Mouse (Mus musculus) right cerebral cortex, postnatal 14 days (tissue): ENCODE data around the gene Clec11a.

Experiments
- DNase-seq: peaks from one replicate; pipeline ENCODE4 v3.0.0; 2022

Gene Clec11a

DNA sequence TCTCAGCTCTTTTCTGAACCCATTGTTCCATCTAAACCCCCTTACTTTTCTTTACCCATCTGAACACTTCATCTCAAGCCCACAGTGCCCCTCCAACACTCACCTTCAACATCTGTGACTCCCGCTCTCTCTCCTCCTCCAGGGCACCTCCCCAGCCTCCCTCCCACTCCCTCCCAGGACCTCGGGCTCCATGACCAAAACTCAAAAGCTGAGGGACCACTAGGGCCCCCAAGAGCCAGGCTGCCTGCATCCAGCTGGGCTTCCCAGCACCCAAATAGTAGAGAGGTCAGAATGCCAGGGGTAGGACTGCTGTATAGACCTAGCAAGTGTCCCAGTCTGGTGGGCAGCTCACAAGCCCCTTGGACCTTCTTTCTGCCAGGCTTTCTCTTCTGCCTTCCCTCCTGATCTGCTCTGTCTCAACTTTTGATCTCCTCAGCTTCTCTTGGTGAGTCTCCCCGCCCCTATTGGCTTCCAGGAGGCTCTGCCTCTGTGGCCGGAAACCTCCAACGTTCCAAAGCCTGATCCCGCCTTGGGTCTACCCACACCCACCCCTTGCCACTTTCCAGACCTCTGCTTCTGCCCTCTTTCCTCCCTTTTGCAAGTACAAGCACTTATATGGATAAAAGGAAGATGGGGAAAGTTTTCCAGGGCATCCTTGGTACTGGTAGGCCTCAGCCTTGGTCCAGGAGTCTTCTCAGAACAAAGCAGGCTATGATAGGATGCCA is at the start of gene Clec11a:
Clec11a (minus strand) TSS at position 387 of the 725 bp plus-strand sequence.
- no peak for DNase-seq

DNA sequence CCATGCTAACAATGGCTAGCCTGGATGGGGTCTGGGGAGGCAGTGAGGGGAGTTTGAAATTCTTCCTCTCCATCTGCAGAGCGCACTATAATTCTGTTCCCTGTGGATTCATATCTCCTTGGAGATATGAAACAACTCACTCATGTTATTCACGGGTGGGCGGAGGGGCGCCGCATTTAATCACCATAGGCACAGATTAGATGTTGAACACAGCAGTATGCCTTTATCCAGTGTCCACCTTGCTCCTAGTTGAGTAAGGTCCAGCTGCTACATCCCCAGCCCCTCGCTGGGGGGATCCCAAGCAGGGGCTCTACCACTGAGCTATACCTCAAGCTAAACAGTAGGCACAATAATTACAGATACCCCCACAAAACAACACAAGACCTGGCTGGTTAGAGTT is 48.7 kb upstream of the Clec11a start:
- DNase-seq, result no peak

DNA sequence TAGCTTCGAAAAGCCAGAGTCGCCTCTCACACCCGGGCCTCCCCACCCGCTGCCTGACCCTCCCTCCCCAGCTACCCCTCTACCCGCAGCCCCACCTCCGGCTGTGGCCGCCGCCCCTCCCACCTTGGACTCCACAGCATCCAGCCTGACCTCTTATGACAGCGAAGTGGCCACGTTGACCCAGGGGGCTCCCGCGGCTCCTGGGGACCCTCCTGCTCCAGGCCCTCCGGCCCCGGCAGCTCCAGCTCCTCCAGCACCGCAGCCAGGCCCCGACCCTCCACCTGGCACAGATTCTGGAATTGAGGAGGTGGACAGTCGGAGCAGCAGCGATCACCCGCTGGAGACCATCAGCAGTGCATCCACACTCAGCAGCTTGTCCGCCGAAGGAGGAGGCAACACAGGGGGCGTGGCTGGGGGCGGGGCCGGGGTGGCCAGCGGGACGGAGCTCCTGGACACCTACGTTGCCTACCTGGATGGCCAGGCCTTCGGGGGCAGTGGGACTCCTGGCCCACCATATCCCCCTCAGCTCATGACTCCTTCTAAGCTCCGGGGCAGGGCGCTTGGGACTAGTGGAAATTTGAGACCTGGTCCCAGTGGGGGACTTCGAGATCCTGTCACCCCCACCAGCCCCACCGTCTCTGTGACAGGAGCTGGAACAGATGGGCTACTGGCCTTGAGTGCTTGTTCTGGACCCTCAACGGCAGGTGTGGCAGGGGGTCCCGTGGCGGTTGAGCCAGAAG is 47.1 kb upstream of the Clec11a start:
- DNase-seq, result no peak

- no peak for DNase-seq
These were observed 46.3 kb upstream of the Clec11a start for GRCm38 (mm10) chr7:44352750-44353600.

DNA sequence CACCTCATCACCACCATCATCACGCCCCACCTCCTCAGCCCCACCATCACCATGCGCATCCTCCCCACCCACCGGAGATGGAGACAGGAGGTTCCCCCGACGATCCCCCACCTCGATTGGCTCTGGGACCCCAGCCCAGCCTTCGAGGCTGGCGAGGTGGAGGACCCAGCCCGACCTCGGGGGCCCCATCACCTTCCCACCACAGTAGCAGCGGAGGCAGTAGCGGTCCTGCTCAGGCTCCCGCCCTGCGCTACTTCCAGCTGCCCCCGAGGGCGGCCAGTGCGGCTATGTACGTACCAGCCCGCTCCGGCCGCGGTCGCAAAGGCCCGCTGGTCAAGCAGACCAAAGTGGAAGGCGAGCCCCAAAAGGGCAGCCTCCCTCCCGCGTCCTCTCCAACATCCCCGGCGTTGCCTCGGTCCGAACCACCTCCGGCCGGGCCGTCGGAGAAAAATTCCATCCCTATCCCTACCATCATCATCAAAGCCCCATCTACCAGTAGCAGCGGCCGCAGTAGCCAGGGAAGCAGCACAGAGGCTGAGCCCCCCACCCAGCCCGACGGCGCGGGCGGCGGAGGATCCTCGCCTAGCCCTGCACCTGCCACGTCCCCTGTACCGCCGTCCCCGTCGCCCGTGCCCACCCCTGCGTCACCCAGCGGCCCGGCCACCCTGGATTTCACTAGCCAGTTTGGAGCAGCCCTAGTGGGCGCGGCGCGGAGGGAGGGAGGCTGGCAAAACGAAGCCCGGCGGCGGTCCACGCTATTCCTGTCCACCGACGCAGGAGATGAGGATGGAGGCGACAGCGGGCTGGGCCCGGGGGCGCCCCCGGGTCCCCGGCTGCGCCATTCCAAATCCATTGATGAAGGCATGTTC is 45.4 kb upstream of the Clec11a start:
- no peak for DNase-seq

- DNase-seq, result peak; percentile 77
These were observed 44.4 kb upstream of the Clec11a start for GRCm38 (mm10) chr7:44350957-44351711.

- no peak for DNase-seq
These were observed 42.3 kb upstream of the Clec11a start for GRCm38 (mm10) chr7:44349043-44349442.

DNA sequence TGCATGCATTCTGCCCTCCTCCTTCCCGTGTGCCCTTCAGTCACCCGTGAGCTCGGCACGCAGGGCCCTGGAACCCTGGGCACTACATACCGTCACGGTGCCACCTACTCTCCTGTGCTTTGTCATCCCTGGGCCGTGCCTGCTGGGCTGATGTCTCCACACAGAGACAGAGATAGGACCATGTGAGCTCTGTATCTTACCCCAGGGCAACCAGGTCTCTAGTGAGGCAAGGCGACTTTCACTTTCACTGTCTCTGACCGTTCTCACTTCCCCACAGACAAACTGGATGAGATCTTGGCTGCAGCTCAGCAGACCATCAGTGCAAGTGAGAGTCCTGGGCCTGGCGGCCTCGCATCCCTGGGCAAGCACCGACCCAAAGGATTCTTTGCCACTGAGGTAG is 37.9 kb upstream of the Clec11a start:
- no peak for DNase-seq

GRCm38 (mm10) chr7:44343459-44344015 is 36.8 kb upstream of the Clec11a start:
- DNase-seq, result no peak

GRCm38 (mm10) chr7:44341714-44342113 is 35.0 kb upstream of the Clec11a start:
- no peak for DNase-seq

GRCm38 (mm10) chr7:44341119-44341518 is 34.4 kb upstream of the Clec11a start:
- no peak for DNase-seq

- DNase-seq, result no peak
These were observed 33.5 kb upstream of the Clec11a start for GRCm38 (mm10) chr7:44340226-44340625.

DNA sequence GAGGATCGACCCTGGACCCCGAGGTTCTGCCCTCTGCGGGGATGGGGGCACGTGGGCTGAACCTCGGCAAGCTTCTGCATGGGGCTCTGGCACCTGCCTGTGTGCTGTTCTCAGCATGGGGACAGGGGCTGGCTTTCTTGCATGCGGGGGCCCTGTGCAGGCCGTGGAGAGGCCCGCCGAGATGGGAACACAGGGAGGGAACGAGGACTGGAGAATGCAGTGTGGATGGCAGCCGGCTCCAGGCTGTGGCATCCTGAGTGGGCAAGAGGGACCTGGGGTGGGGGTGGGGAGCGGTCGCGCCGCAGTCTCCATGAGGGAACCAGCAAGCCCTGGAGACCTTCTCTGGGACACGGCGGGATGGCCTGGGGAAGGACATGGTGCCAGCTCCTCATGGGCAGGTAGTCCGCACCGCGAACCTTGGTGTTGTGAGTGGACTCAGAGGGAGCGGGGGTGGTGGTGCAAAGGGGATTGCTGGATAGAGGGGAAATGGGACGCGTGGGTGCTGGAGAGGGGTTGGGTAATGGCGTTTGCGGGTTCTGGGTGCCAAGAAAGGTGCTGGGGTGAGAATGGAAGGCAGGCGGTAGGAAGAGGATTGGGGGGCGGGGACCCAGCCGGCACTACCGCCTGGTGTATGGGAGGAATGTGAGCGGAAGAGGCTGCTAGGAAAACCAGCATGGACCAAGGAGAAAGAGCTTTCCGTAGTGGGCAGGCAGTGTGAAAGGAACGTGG is 30.6 kb upstream of the Clec11a start:
- no peak for DNase-seq

DNA sequence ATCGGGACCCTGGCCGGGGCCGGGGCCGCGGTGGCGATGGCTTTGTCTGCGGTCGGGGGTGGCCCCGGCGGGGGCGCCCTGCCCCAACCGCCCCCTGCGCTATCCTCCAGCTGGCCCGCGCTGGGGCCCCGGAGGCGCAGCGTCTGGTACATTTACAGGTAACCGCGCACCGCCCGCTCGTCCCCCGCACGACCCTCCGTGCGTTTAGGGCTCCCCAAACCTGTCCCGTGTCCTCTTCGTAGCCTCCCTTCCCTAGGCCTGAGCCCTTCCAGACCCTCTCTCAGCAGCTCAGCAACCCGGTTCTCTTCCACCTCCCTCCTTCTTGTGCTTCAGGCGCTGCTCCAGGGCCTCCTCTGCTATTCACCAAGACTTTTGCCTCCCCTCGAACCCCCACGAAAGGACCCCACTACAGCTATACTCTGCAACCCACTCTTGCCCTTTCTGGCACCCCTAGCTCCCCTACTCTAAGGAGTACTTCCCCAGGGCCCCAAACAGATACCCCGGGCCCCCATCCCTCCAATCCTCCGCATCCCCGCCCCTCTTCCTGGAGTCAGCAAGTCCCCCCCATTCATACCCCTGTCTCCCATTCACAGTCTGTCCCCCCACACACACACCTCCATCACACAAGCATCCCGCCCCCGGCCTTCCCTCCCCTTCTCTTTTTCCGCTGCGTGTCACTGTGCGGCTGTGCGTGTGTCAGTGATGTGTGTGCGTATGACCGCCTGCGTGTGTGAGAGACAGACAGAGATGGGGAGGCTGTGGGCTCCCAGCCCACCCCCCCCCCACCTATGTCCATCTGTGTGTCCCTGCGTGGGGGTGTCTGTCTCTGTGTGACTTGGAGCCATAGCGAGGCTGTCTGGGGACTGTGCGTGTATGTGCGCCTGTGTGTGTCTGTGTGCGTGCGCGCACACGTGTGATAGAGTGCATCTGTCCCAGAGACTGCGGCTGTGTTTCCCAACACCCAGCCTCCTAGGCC is 29.6 kb upstream of the Clec11a start:
- DNase-seq, result peak; percentile 55

- peak; percentile 68 for DNase-seq
These were observed 28.6 kb upstream of the Clec11a start for GRCm38 (mm10) chr7:44335031-44335878.

DNA sequence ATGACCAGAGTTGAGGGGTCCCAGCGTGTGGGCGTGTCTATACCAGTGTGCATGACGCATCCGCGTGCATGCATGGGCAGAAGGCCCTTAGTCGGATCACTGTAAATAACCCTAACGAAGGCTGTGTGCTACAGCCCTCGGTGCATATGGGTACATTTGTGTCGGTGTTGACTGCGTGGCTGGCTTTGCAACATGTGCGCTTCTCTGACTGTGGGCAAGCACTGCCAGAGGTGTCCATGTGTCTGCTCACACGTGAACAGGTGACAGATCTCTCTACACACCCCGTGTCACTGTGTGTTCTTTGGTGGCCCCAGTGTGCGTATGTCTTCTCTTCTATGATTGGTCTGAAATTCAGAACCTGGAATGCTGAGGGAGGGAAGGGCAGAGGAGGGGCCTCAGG is 27.4 kb upstream of the Clec11a start:
- DNase-seq, result no peak

DNA sequence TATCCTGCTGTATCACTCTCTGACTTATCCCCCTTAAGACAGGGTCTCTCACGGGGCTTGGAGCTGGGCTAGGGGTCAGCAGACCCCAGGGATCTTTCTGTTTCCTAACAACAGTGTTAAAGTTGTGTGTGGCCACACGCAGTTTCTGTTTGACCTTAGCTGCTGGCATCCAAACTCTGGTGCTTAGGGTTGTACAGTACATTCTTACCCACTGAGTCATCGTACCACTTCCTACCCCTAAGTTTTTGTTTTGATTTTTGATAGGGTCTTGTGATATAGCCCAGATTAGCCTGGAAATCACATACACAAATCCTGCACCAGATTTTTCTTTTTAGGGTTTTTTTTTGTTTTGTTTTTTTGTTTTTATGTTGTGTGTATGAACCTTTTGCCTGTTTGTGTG is 25.6 kb upstream of the Clec11a start:
- no peak for DNase-seq

- no peak for DNase-seq
These were observed 19.9 kb upstream of the Clec11a start for GRCm38 (mm10) chr7:44326614-44327013.
